Mouse (Mus musculus) neural tube, embryonic 13.5 days (tissue): Measurements from ENCODE around the gene Ncoa6. TPM values are rescaled to one million over a fixed set of nuclear protein-coding genes. Genes with fewer than 3 reads are reported as not detected.

Experiments
- ATAC-seq: fragments of 200-750 bp; cut with Nextera tagmentation; 2 replicates; pipeline ENCODE4 v1.8.0; 2017; ENCODE audit warnings: low read depth, mild to moderate bottlenecking, moderate TSS enrichment, moderate library complexity
- H3K27ac ChIP-seq: fragments of 300-500 bp; sonication (generic); replicated peaks from 2 replicates; pipeline ENCODE4 v1.5.1; 2015; ENCODE audit warnings: moderate library complexity, mild to moderate bottlenecking, inconsistent platforms
- H3K27me3 ChIP-seq: fragments of 300-500 bp; sonication (generic); 2 replicates; pipeline ENCODE4 v1.6.1; 2015; ENCODE audit warnings: mild to moderate bottlenecking, inconsistent platforms
- H3K36me3 ChIP-seq: fragments of 300-500 bp; sonication (generic); 2 replicates; pipeline ENCODE4 v1.6.1; 2015; ENCODE audit warnings: mild to moderate bottlenecking, inconsistent platforms
- H3K4me1 ChIP-seq: fragments of 300-500 bp; sonication (generic); replicated peaks from 2 replicates; pipeline ENCODE4 v1.6.1; 2015; ENCODE audit warnings: inconsistent platforms
- H3K4me2 ChIP-seq: fragments of 300-500 bp; sonication (generic); 2 replicates; pipeline ENCODE4 v1.6.1; 2015; ENCODE audit warnings: inconsistent platforms, mild to moderate bottlenecking, moderate library complexity
- H3K4me3 ChIP-seq: fragments of 300-500 bp; sonication (generic); 2 replicates; pipeline ENCODE4 v1.5.1; 2015; ENCODE audit warnings: mild to moderate bottlenecking, inconsistent platforms
- H3K9ac ChIP-seq: fragments of 300-500 bp; sonication (generic); 2 replicates; pipeline ENCODE4 v1.6.1; 2015; ENCODE audit warnings: moderate library complexity, mild to moderate bottlenecking, inconsistent platforms
- H3K9me3 ChIP-seq: fragments of 300-500 bp; sonication (generic); 2 replicates; pipeline ENCODE4 v1.6.1; 2016; ENCODE audit warnings: inconsistent platforms
- WGBS: fragments of 180-500 bp; shearing (Covaris S2); methylation state at CpG from one replicate; pipeline ENCODE4 v1.1.7; 2015; 5-methylcytosine and 5-hydroxymethylcytosine counted together
- microRNA counts: library from miRNA; unstranded; fragments of <30 nt; microRNA quantifications from one replicate; lab custom pipeline; 2016
- microRNA-seq: library from miRNA; unstranded; fragments of <30 nt; microRNA quantifications from one replicate; pipeline ENCODE4, GENCODE M21; 2016
- polyA plus RNA-seq: library from polyadenylated mRNA; unstranded; fragments of >200 nt; fragmentation: Nextera tagmentation; extraction: Ambion mirVana; gene quantifications from 2 replicates; pipeline ENCODE4 v1.2.1, GENCODE M21; 2015

Ncoa6 gene
- polyA plus RNA-seq, 1 experiment from 2014 or later = 22.5 TPM

- WGBS = 80% methylated on average over 1 of the region's 1 CpGs
- H3K4me2 ChIP-seq = no peak overlapping the region
Measured at GRCm38 (mm10) chr2:155346670-155347069, 127.0 kb downstream of the Ncoa6 start.

More at GRCm38 (mm10) chr2:155346670-155347069, 127.0 kb downstream of the Ncoa6 start:
- H3K9ac ChIP-seq = no peak overlapping the region
- ATAC-seq = no peak
- H3K27me3 ChIP-seq = no peaks in the 10 kb centered on the region
- no peak overlapping the region for H3K27ac ChIP-seq
- H3K36me3 ChIP-seq = peaks cover 26% of the 10 kb centered on the region; the same call in 1 of the 2 replicates
- no peak overlapping the region for H3K4me3 ChIP-seq
- no peaks in the 10 kb centered on the region for H3K9me3 ChIP-seq
- H3K4me1 ChIP-seq = no peaks in the 10 kb centered on the region

MicroRNAs encoded within 50 kb of the gene (microRNA counts, 519-probe panel; counts per million panel counts)
- microRNA mmu-miR-695 (lab: Ali Mortazavi, UCI) = not detected

Small RNAs within 50 kb of the gene (microRNA-seq; reads per million reads assigned to microRNA genes)
- not detected for gene Mir695

Other genes with a start within 250 kb of the Ncoa6 start
- gene Dynlrb1, start 237.4 kb downstream of the Ncoa6 start, polyA plus RNA-seq = 694 and 754 TPM in 2 replicates
- gene Map1lc3a, start 197.6 kb downstream of the Ncoa6 start, polyA plus RNA-seq = 390 and 452 TPM in 2 replicates
- gene Pigu, start 116.5 kb downstream of the Ncoa6 start, polyA plus RNA-seq = 51.3 and 55.5 TPM in 2 replicates
- 136 and 139 TPM in 2 replicates for gene Trp53inp2, start 92.8 kb downstream of the Ncoa6 start, polyA plus RNA-seq
- gene Acss2, start 44.1 kb upstream of the Ncoa6 start, polyA plus RNA-seq = 28.3 and 29.8 TPM in 2 replicates
- gene Ggt7, start 44.3 kb upstream of the Ncoa6 start, polyA plus RNA-seq = 69.9 and 79.2 TPM in 2 replicates
- 15.4 and 15.8 TPM in 2 replicates for gene Gss, start 118.9 kb upstream of the Ncoa6 start, polyA plus RNA-seq
- 0.50 and 0.90 TPM in 2 replicates for gene Myh7b, start 137.3 kb upstream of the Ncoa6 start, polyA plus RNA-seq
- 164 and 166 TPM in 2 replicates for gene Trpc4ap, start 218.5 kb upstream of the Ncoa6 start, polyA plus RNA-seq